Mouse (Mus musculus) testis, adult 2 months (tissue): ENCODE data around the gene Adamts3.

Source experiments
- CTCF ChIP-seq: fragments of 200-500 bp; IDR thresholded peaks from 2 replicates; pipeline ENCODE4 v1.5.1; 2012; ENCODE audit warnings: low read depth, mild to moderate bottlenecking, inconsistent platforms, low read length, moderate library complexity; ENCODE audit not compliant: control insufficient read depth, insufficient read depth, insufficient replicate concordance
- POLR2A ChIP-seq: fragments of 200-500 bp; IDR thresholded peaks from 2 replicates; pipeline ENCODE4 v1.6.1; 2012; ENCODE audit warnings: low read depth, mild to moderate bottlenecking, inconsistent platforms, low read length, moderate library complexity; ENCODE audit not compliant: control insufficient read depth

DNA sequence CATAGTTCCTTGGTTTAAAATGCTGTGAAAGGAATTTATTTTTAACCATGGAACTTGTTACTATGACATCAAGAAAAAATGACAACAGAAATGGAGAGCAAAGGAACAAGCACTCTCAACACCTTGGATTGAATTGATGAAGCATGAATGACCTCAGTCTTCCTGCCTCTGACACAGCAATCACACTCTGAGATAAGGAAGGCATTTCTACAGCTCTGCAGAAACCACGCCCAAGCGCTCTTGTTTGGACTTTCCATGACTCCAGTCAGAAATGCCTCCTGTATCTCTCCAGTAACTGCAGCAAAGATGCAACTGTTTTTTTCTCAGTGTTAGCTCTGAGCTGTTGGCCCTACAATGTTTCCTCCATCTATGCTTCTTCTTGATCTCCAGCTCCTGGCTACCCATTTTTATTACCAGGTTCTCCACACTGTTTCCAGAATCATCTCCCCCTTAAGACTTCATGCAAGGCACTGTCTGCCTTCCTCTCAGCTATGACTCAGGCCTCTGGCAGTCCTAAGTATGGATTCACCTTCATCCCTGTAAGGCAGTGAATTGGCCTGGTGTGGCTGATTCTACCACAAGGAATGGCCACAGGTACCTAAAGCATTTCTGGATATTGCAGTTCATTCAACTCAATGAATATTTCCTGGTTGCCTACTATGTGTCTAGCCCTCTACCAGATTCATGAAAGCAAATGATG lies 134.8 kb downstream of the Adamts3 start:
- TF ChIP-seq CTCF (no peak), POLR2A (no peak)
